Mouse (Mus musculus): ENCODE results near the gene Adamtsl1.

- TF ChIP-seq CTCF (IDR thresholded peaks at IDR 0.05; ENCODE audit: low read depth) (no peak), EP300 (IDR thresholded peaks at IDR 0.05; ENCODE audit: low read depth) (no peak)
These were observed 657.5 kb downstream of the Adamtsl1 start for GRCm38 (mm10) chr4:86171461-86171860.
